Mouse (Mus musculus) urinary bladder, adult 2 months (tissue): ENCODE results near the gene Mpc1. TPM values are rescaled to one million over a fixed set of nuclear protein-coding genes. Genes with fewer than 3 reads are reported as not detected.
"Not testable (repeated sequence)": the region's sequence is repeated elsewhere in the genome, so short reads cannot be mapped to it uniquely, and the experiment has no call there.

Experiments used
- DNase-seq: peaks from one replicate; pipeline ENCODE4 v3.0.0; 2022; ENCODE audit warnings: low spot score
- polyA plus RNA-seq: library from polyadenylated mRNA; depleted of rRNA; stranded (reverse); fragments of >200 nt; gene quantifications from 2 replicates; pipeline ENCODE4 v1.2.3, GENCODE M21; 2012; rRNA removed

The Mpc1 gene
- polyA plus RNA-seq, 1 experiment, result 289 TPM

- no peak for DNase-seq
Observed at GRCm38 (mm10) chr17:8328511-8329174, 45.9 kb downstream of the Mpc1 start.

DNA sequence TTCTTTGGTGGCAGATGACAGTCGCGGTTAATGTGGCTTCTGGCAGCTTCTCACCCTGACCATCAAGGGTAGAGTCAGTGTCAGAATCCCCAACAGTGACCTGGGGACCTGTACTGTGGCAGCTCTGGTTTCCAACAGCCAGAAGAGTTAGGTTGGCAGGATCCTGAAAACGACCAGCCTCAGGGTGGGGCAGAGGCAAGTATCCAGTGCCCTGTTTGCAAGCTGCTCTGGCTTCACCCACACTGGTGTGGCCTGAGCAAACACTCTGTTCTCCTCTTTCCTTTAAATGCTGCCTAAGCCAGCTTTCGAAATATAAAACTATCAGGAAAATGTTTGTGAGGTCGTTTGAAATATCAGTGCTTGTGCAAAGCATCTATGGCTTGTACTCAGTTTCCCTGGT lies 47.9 kb downstream of the Mpc1 start:
- DNase-seq, result no peak

- DNase-seq, result not testable (repeated sequence)
Observed at GRCm38 (mm10) chr17:8337159-8337558, 54.5 kb downstream of the Mpc1 start, which contains the start of gene Prr18. Prr18 (plus strand) TSS chr17:8337459.

DNA sequence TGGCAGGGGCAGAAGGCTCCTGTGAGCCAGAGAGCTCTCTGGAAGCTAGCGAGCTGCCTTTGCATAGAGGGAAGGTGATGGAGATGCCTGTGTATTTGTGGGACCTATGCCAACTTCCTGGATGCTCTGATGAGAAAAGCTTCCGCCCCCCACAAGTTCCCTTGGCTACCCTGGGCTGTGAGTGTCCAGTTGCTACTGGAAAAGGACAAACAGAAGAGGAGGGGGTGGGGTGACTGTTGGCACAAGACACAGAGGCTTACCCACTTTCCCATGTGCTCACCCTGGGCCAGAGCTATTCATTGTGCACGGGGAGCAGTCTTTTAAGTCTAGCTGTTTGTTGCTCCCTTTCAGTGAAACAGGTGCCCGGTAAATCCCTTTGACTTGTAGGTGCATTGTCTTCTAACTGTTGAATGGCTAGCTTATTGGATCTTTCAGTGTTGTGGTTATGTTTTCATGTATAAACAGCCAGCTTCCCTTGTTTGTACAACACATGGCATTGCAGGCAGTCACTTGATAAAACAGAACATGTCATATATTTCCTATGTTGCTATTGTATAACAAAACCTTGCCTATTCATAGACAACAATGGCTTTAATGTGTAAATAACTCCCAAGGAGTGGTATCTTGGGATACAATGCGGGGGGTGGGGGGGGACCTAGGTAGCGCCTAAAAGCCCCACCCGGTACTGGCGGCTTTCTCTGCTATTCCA lies 57.1 kb downstream of the Mpc1 start:
- no peak for DNase-seq

DNA sequence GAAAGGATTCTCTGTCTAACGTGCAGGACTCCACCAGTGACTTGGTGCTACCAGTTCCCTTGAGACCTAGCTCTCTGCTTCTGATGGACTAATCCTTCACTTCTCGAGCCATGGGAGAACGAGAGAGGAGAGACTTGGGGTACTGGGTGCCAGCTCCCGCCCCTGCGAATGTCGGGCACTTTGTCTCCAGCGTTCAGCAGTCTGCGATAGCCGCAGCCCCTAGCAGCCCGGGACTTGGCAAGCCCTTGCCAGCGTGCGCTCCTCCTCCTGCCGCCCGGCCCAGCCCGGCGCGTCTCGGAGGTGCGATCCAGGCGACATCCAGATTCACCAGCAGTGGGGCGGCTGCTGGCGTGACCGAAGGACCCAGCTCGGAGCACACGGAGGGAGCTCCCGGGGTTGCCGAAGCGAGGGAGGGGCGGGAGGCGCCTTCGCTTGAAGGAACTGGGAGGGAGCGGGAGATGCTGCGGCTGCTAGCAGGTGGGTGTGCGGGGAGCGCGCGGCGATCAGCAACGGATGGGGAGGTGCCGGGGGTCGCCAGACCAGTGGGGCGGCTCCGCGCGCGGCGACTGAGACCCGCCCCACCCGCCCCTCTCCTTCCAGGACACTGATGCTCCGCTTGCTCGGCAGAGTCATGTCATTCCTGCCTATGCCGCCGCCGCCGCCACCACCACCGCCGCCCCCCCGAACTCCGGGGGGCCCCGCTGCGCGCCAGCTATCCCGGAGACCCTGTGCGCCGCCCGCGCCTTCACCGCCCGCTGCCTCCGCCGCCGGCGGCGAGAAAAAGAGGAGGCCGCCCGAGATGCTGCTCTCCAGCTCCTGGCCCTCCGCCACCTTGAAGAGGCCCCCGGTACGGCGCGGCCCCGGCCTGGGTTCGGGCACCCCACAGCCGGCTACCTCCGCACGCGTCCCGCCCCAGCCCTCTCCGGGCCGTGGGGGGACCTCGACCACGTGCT lies 58.0 kb downstream of the Mpc1 start:
- no peak for DNase-seq

GRCm38 (mm10) chr17:8341360-8341963 lies 58.8 kb downstream of the Mpc1 start:
- no peak for DNase-seq

- no peak for DNase-seq
Observed at GRCm38 (mm10) chr17:8342706-8343105, 60.0 kb downstream of the Mpc1 start.

DNA sequence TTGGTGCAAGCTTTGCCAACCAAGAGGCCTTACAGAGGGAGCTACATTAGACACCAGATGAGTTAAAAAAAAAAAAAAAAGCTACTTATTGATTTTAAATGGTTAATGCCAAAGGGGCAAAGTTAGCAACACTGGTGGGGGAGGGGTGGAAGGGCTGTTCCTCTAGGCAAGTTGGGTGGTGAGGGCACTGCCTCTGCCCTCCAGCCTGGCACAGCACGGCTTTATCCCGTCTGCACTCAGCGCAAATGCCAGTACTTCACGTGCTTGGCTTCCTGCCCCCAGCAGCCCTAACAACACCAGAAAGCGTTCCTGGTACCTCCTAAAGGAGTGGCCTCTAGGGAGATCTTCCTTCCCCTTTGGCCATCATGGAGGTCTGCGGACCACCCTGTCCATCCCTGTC lies 60.7 kb downstream of the Mpc1 start:
- DNase-seq, result no peak

Other genes with a start within 250 kb of the Mpc1 start
- 0.07 and 0.10 TPM in 2 replicates for gene Gm49673, start 135.1 kb upstream of the Mpc1 start, polyA plus RNA-seq
- 43.7 and 58.1 TPM in 2 replicates for gene Rnaset2a, start 134.8 kb upstream of the Mpc1 start, polyA plus RNA-seq
- gene Fgfr1op, start 117.4 kb upstream of the Mpc1 start, polyA plus RNA-seq, result 11.4 and 13.6 TPM in 2 replicates
- 0.06 and 0.10 TPM in 2 replicates for gene Ccr6, start 46.9 kb upstream of the Mpc1 start, polyA plus RNA-seq
- gene Sft2d1, start 28.2 kb downstream of the Mpc1 start, polyA plus RNA-seq, result 88.8 and 142 TPM in 2 replicates
- gene Prr18, start 54.6 kb downstream of the Mpc1 start, polyA plus RNA-seq, result 0.12 and 0.18 TPM in 2 replicates
- gene T2, start 73.1 kb downstream of the Mpc1 start, polyA plus RNA-seq, result 0.14 and 0.25 TPM in 2 replicates
- not detected in 2 replicates for gene T, start 151.5 kb downstream of the Mpc1 start, polyA plus RNA-seq
- gene Pde10a, start 242.5 kb downstream of the Mpc1 start, polyA plus RNA-seq, result 1.7 and 2.4 TPM in 2 replicates